Mouse (Mus musculus) stomach, embryonic 15.5 days (tissue): ENCODE data around the gene Lama5. TPM values are rescaled to one million over a fixed set of nuclear protein-coding genes. Genes with fewer than 3 reads are reported as not detected.

ENCODE experiments used
- ATAC-seq: fragments of 200-750 bp; cut with Nextera tagmentation; 2 replicates; pipeline ENCODE4 v1.8.0; 2017; ENCODE audit warnings: low read depth, moderate number of reproducible peaks, moderate TSS enrichment; ENCODE audit not compliant: insufficient read depth, low FRiP score
- H3K27ac ChIP-seq: fragments of 300-500 bp; sonication (generic); 2 replicates; pipeline ENCODE4 v1.5.1; 2015; ENCODE audit warnings: mild to moderate bottlenecking, inconsistent platforms
- H3K27me3 ChIP-seq: fragments of 300-500 bp; sonication (generic); replicated peaks from 2 replicates; pipeline ENCODE4 v1.6.1; 2015; ENCODE audit warnings: inconsistent platforms
- H3K36me3 ChIP-seq: fragments of 300-500 bp; sonication (generic); 2 replicates; pipeline ENCODE4 v1.6.1; 2015; ENCODE audit warnings: inconsistent platforms
- H3K4me1 ChIP-seq: fragments of 300-500 bp; sonication (generic); 2 replicates; pipeline ENCODE4 v1.6.1; 2015; ENCODE audit warnings: inconsistent platforms
- H3K4me2 ChIP-seq: fragments of 300-500 bp; sonication (generic); 2 replicates; pipeline ENCODE4 v1.6.1; 2015; ENCODE audit warnings: mild to moderate bottlenecking, inconsistent platforms
- H3K4me3 ChIP-seq: fragments of 300-500 bp; sonication (generic); replicated peaks from 2 replicates; pipeline ENCODE4 v1.5.1; 2015; ENCODE audit warnings: inconsistent platforms
- H3K9ac ChIP-seq: fragments of 300-500 bp; sonication (generic); 2 replicates; pipeline ENCODE4 v1.6.1; 2015; ENCODE audit warnings: inconsistent platforms
- H3K9me3 ChIP-seq: fragments of 300-500 bp; sonication (generic); 2 replicates; pipeline ENCODE4 v1.6.1; 2016; ENCODE audit warnings: inconsistent platforms
- WGBS: fragments of 180-500 bp; shearing (Covaris S2); methylation state at CpG from one replicate; pipeline ENCODE4 v1.1.7; 2015; 5-methylcytosine and 5-hydroxymethylcytosine counted together
- polyA plus RNA-seq: library from polyadenylated mRNA; unstranded; fragments of >200 nt; fragmentation: Nextera tagmentation; extraction: Ambion mirVana; gene quantifications from 2 replicates; pipeline ENCODE4 v1.2.1, GENCODE M21; 2015

Lama5 gene
- polyA plus RNA-seq: 45.6 and 47.5 TPM in 2 replicates

- Histone ChIP-seq H3K9ac (peak within 1 kb of the TSS; percentile 47), H3K36me3 (no peaks in the 10 kb centered on the region), H3K27me3 (peaks cover 8% of the 10 kb centered on the region; the same call in 1 of the 2 replicates), H3K9me3 (no peaks in the 10 kb centered on the region), H3K27ac (peak within 1 kb of the TSS; percentile 85), H3K4me1 (peaks cover 65% of the 10 kb centered on the region), H3K4me2 (peak within 1 kb of the TSS; percentile 97), H3K4me3 (peak within 1 kb of the TSS; percentile 72)
- WGBS: under 1% methylated on average over 36 of the region's 37 CpGs
- peak; percentile 74 for ATAC-seq
Measured at GRCm38 (mm10) chr2:180225762-180226378, at the start of gene Lama5. TSS of gene Lama5 (minus strand) at chr2:180225859.

GRCm38 (mm10) chr2:180274523-180274922 lies 48.9 kb upstream of the Lama5 start:
- peaks cover 48% of the 10 kb centered on the region for H3K4me1 ChIP-seq
- no peak for ATAC-seq
- no peak overlapping the region for H3K4me3 ChIP-seq
- H3K9me3 ChIP-seq: no peaks in the 10 kb centered on the region
- 89% methylated on average over 2 of the region's 2 CpGs for WGBS
- H3K9ac ChIP-seq: no peak overlapping the region
- H3K36me3 ChIP-seq: no peaks in the 10 kb centered on the region
- no peak overlapping the region for H3K27ac ChIP-seq
- no peaks in the 10 kb centered on the region for H3K27me3 ChIP-seq
- no peak overlapping the region for H3K4me2 ChIP-seq

GRCm38 (mm10) chr2:180273394-180274244 lies 48.0 kb upstream of the Lama5 start, which contains the start of gene Cables2:
TSS of gene Cables2 (minus strand) at chr2:180273496.
- 6% methylated on average over 64 of the region's 68 CpGs for WGBS
- H3K4me1 ChIP-seq: peaks cover 48% of the 10 kb centered on the region
- peak within 1 kb of the TSS; percentile 90 for H3K4me3 ChIP-seq
- ATAC-seq: peak; percentile 89
- H3K4me2 ChIP-seq: peak within 1 kb of the TSS; percentile 89
- H3K9me3 ChIP-seq: no peaks in the 10 kb centered on the region
- peak within 1 kb of the TSS; percentile 59 for H3K27ac ChIP-seq
- no peaks in the 10 kb centered on the region for H3K36me3 ChIP-seq
- peak within 1 kb of the TSS; percentile 97 for H3K9ac ChIP-seq
- no peaks in the 10 kb centered on the region for H3K27me3 ChIP-seq

GRCm38 (mm10) chr2:180272884-180273321 lies 47.2 kb upstream of the Lama5 start:
- H3K36me3 ChIP-seq: no peaks in the 10 kb centered on the region
- under 1% methylated on average over 14 of the region's 37 CpGs for WGBS
- H3K4me1 ChIP-seq: peaks cover 48% of the 10 kb centered on the region
- H3K4me3 ChIP-seq: peak overlapping the region; percentile 90
- H3K9me3 ChIP-seq: no peaks in the 10 kb centered on the region
- H3K9ac ChIP-seq: peak overlapping the region; percentile 97
- peak; percentile 12 for ATAC-seq
- H3K27ac ChIP-seq: peak overlapping the region; percentile 59
- H3K4me2 ChIP-seq: peak overlapping the region; percentile 89
- no peaks in the 10 kb centered on the region for H3K27me3 ChIP-seq

DNA sequence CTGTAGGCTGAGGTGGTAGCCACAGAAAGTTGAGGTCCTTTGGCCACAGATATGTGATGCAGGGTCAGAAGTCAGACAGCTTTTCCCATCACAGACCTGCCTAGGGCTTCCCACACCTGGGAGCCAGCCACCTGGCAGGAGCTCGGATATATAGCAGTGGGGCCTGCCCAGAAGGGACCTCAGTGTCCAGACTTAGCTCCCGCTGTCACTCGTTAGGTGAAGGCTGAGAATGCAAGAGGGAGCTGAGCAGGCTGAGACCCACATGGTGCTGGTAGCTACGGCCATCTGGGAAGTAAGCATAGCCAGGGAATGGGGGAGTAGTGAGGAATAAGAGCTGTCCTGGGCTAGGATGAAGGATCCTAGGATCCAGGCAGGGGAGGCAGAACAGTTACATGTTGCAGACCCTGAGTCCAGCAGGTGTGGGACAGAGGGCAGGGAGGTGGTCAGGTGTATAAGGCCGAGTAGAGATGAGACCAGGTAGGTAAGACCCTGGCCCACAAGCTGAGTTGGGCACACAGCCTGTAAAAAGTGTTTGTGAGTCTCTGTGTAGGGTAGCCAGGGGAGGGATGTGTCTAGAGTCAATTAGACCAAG lies 46.2 kb upstream of the Lama5 start:
- ATAC-seq: no peak
- Histone ChIP-seq H3K27me3 (no peaks in the 10 kb centered on the region), H3K9me3 (no peaks in the 10 kb centered on the region), H3K4me2 (peak overlapping the region; percentile 89), H3K36me3 (peaks cover 8% of the 10 kb centered on the region), H3K4me1 (peaks cover 39% of the 10 kb centered on the region), H3K4me3 (peak overlapping the region; percentile 90), H3K9ac (peak overlapping the region; percentile 12; the same call in 1 of the 2 replicates), H3K27ac (no peak overlapping the region)
- WGBS: 66% methylated on average over 5 of the region's 5 CpGs

GRCm38 (mm10) chr2:180270537-180271255 lies 45.0 kb upstream of the Lama5 start:
- no peak overlapping the region for H3K27ac ChIP-seq
- H3K4me1 ChIP-seq: peaks cover 28% of the 10 kb centered on the region
- ATAC-seq: no peak
- no peaks in the 10 kb centered on the region for H3K27me3 ChIP-seq
- no peak overlapping the region for H3K4me2 ChIP-seq
- peaks cover 13% of the 10 kb centered on the region for H3K36me3 ChIP-seq
- H3K9me3 ChIP-seq: no peaks in the 10 kb centered on the region
- H3K9ac ChIP-seq: no peak overlapping the region
- H3K4me3 ChIP-seq: no peak overlapping the region
- WGBS: 79% methylated on average over 7 of the region's 7 CpGs

GRCm38 (mm10) chr2:180269329-180269728 lies 43.7 kb upstream of the Lama5 start:
- 88% methylated on average over 10 of the region's 10 CpGs for WGBS
- no peak overlapping the region for H3K27ac ChIP-seq
- ATAC-seq: no peak
- no peaks in the 10 kb centered on the region for H3K9me3 ChIP-seq
- peaks cover 13% of the 10 kb centered on the region for H3K36me3 ChIP-seq
- no peak overlapping the region for H3K9ac ChIP-seq
- H3K4me3 ChIP-seq: no peak overlapping the region
- H3K27me3 ChIP-seq: no peaks in the 10 kb centered on the region
- H3K4me1 ChIP-seq: peaks cover 24% of the 10 kb centered on the region
- H3K4me2 ChIP-seq: no peak overlapping the region

- no peak overlapping the region for H3K4me3 ChIP-seq
- H3K27me3 ChIP-seq: no peaks in the 10 kb centered on the region
- H3K4me1 ChIP-seq: peaks cover 19% of the 10 kb centered on the region
- H3K9ac ChIP-seq: no peak overlapping the region
- ATAC-seq: no peak
- H3K4me2 ChIP-seq: no peak overlapping the region
- no peaks in the 10 kb centered on the region for H3K9me3 ChIP-seq
- no peak overlapping the region for H3K27ac ChIP-seq
- peaks cover 16% of the 10 kb centered on the region for H3K36me3 ChIP-seq
- 67% methylated on average over 2 of the region's 2 CpGs for WGBS
Measured at GRCm38 (mm10) chr2:180267955-180268354, 42.3 kb upstream of the Lama5 start.

DNA sequence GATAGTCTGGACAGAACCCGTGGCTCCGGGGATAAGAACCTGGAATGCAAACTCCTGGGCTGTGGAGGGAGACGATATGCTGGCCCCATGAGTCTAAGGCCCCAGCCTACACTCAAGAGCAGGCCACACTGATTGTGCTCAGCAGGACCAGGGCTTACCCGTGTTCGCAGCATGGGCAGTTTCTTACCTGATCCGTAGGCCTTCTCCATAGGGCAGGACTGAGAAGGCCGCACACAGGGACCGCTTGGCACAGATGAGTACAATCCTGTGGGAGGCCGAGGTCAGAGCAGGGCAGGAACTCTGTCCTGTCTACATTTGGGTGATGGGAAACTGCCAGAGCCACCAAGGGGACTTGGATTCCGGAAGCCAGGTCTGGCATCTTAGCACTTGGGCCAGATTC lies 37.2 kb upstream of the Lama5 start:
- peaks cover 43% of the 10 kb centered on the region for H3K36me3 ChIP-seq

DNA sequence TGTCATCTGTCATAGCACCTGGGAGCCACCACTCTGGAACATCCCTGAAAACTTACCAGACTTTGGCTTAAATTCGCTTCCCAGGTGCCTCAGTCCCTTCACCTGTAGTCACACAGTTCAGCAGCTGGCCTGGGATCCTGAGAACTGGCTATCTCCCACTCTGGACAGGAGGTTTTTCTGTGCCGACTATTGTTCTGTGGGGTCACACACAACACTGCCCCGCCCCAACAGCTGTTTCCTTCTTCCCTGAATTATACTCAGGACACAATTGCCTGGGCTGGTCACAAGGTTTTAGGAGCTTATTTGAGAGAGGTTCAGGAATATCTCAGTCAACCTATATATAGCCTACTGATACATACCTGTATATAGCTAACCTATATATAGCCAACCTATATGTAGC lies 36.8 kb upstream of the Lama5 start:
- WGBS: 75% methylated on average over 3 of the region's 3 CpGs
- no peak overlapping the region for H3K9ac ChIP-seq
- H3K27me3 ChIP-seq: no peaks in the 10 kb centered on the region
- peaks cover 38% of the 10 kb centered on the region for H3K36me3 ChIP-seq
- H3K4me3 ChIP-seq: no peak overlapping the region
- no peak overlapping the region for H3K27ac ChIP-seq
- ATAC-seq: no peak
- H3K4me2 ChIP-seq: no peak overlapping the region
- H3K9me3 ChIP-seq: no peaks in the 10 kb centered on the region
- peaks cover 7% of the 10 kb centered on the region for H3K4me1 ChIP-seq

More for the DNA sequence above, 37.2 kb upstream of the Lama5 start:
- H3K4me3 ChIP-seq: no peak overlapping the region
- no peak for ATAC-seq
- no peaks in the 10 kb centered on the region for H3K9me3 ChIP-seq
- no peaks in the 10 kb centered on the region for H3K27me3 ChIP-seq
- 87% methylated on average over 10 of the region's 10 CpGs for WGBS
- 0 out of 2 replicates have a peak overlapping the region, but pooled peaks have one; percentile 46 for H3K27ac ChIP-seq
- H3K4me2 ChIP-seq: no peak overlapping the region
- H3K9ac ChIP-seq: no peak overlapping the region
- peaks cover 6% of the 10 kb centered on the region for H3K4me1 ChIP-seq

GRCm38 (mm10) chr2:180261901-180262300 lies 36.2 kb upstream of the Lama5 start:
- H3K9ac ChIP-seq: no peak overlapping the region
- H3K27ac ChIP-seq: no peak overlapping the region
- peaks cover 35% of the 10 kb centered on the region for H3K36me3 ChIP-seq
- no peaks in the 10 kb centered on the region for H3K9me3 ChIP-seq
- H3K27me3 ChIP-seq: no peaks in the 10 kb centered on the region
- H3K4me3 ChIP-seq: no peak overlapping the region
- H3K4me2 ChIP-seq: no peak overlapping the region
- ATAC-seq: no peak
- peaks cover 7% of the 10 kb centered on the region for H3K4me1 ChIP-seq
- 87% methylated on average over 7 of the region's 7 CpGs for WGBS
